11 mouse cellular contexts compared by ENCODE assay signal in the genomic region with DNA sequence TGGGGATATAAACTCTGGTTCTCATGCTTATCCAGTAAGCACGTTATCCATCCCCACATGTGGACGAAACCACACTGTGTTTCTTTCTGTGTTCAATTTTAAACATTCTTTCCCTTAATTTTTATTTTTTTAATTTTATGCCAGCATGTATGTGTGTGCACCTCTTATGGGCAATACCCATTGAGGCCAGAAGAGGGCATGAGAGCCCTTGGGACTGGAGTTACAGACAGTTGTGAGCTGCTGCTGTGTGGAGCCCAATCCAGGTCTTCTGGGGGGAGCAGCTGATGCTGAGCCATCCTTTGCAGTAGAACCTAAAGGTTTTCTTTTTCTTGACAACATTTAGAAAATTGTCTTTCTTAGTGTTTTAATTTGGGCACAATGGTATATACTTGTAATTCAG. TPM values are rescaled to one million over a fixed set of nuclear protein-coding genes. Genes with fewer than 3 reads are reported as not detected.
DNase-seq lines count a peak whose midpoint lies in the region; ATAC-seq and TF ChIP-seq lines count a peak whose summit lies in the region.
"Had no signal": no experiment of that assay in that cellular context is flagged by ENCODE, and none has a peak within 500 bp of the region (broad histone marks: within the 10 kb centered on the region; RNA-seq: fewer than 3 reads in every experiment).

No protein-coding gene starts in this region.

- H3K9me3 ChIP-seq in heart, embryonic 12.5 days (replicated peaks): no peaks in the 10 kb centered on the region
- no peaks in the 10 kb centered on the region for H3K9me3 ChIP-seq in ES-E14 (ENCODE audit: control insufficient read depth, insufficient read depth, low read depth, low read length)
- H3K9me3 ChIP-seq: heart, embryonic 13.5 days; limb, embryonic 12.5 days; neural tube, embryonic 12.5 days had no signal

- peak; percentile 39 to 46 for DNase-seq in heart, postnatal 10 days
- DNase-seq in 3T3-L1 (ENCODE audit: low read depth, low spot score) (peak; percentile 75), ES-E14 (ENCODE audit: low read depth, low spot score) (no peak)
- peak; percentile 49 for DNase-seq in kidney, postnatal 14 days
- no peak for DNase-seq in gastrocnemius, postnatal 36 days
- DNase-seq in urinary bladder, postnatal 4 days (ENCODE audit: low spot score in 2 of 2): no peak

- intact Hi-C loops in heart, postnatal 10 days (cut with DNase I): loop anchor here (5.0 kb wide), 2 partner anchors 73 to 512 kb away; no protein-coding TSS in a partner anchor
- intact Hi-C loops in gastrocnemius, postnatal 36 days (cut with DNase I): loop anchor here (5.0 kb wide), 3 partner anchors 247 to 567 kb away; no protein-coding TSS in a partner anchor

- 0 out of 2 replicates have a peak, but pooled peaks cover 2% of the 10 kb centered on the region for H3K27me3 ChIP-seq in heart, embryonic 12.5 days (replicated peaks)
- H3K27me3 ChIP-seq: heart, embryonic 13.5 days; limb, embryonic 12.5 days; neural tube, embryonic 12.5 days had no signal

- in situ Hi-C loops in ES-E14 (cut with MboI; ENCODE audit: low sequenced_read_pairs in 2 of 2, unreplicated experiment in 2 of 2): loop anchor here in 1 of 2 experiments (5.0 kb wide), 1 partner anchor 567 kb away; no protein-coding TSS in a partner anchor

- H3K9ac ChIP-seq in heart, embryonic 12.5 days: no peak overlapping the region
- H3K9ac ChIP-seq in ES-E14 (ENCODE audit: insufficient read depth, low read depth, low read length, poor library complexity, severe bottlenecking): no peak overlapping the region
- H3K9ac ChIP-seq: heart, embryonic 13.5 days; limb, embryonic 12.5 days; neural tube, embryonic 12.5 days had no signal

- WGBS in heart, embryonic 12.5 days: 75% methylated on average over 2 of the region's 2 CpGs

- H3K4me1 ChIP-seq in heart, embryonic 12.5 days (replicated peaks): peaks cover 7% of the 10 kb centered on the region
- no peaks in the 10 kb centered on the region for H3K4me1 ChIP-seq in ES-E14 (ENCODE audit: control insufficient read depth in 2 of 2, insufficient read depth in 2 of 2, low read length in 2 of 2, poor library complexity in 1 of 2)
- H3K4me1 ChIP-seq: limb, embryonic 12.5 days; neural tube, embryonic 12.5 days had no signal

- H3K4me3 ChIP-seq in heart, embryonic 12.5 days: no peak overlapping the region
- no peak overlapping the region for H3K4me3 ChIP-seq in ES-E14 (ENCODE audit: insufficient read depth in 1 of 2, low read depth in 1 of 2, low read length in 2 of 2, poor library complexity in 1 of 2, severe bottlenecking in 1 of 2)
- H3K4me3 ChIP-seq: heart, embryonic 13.5 days; limb, embryonic 12.5 days; neural tube, embryonic 12.5 days had no signal

- H3K4me2 ChIP-seq in heart, embryonic 12.5 days: no peak overlapping the region
- H3K4me2 ChIP-seq: heart, embryonic 13.5 days; limb, embryonic 12.5 days; neural tube, embryonic 12.5 days had no signal

- no peak for ATAC-seq in heart, embryonic 12.5 days (ENCODE audit: insufficient number of reproducible peaks, low FRiP score)
- no peak for ATAC-seq in frontal cortex, adult (ENCODE audit: low TSS enrichment)

- peaks cover 57% of the 10 kb centered on the region for H3K36me3 ChIP-seq in heart, embryonic 12.5 days
- H3K36me3 ChIP-seq in ES-E14 (ENCODE audit: control insufficient read depth, insufficient read depth, low read length, poor library complexity, severe bottlenecking): no peaks in the 10 kb centered on the region

- no peak overlapping the region for H3K27ac ChIP-seq in heart, embryonic 12.5 days (ENCODE audit: poor library complexity, severe bottlenecking)
- H3K27ac ChIP-seq in ES-E14 (ENCODE audit: insufficient read depth, low read depth, low read length, poor library complexity, severe bottlenecking): no peak overlapping the region
- H3K27ac ChIP-seq: heart, embryonic 13.5 days; limb, embryonic 12.5 days; neural tube, embryonic 12.5 days had no signal

TF ChIP-seq in ES-E14, 5 proteins besides CTCF, POLR2A, EP300 and RAD21:
- peak; percentile 63 for TF ChIP-seq ZC3H11A (IDR thresholded peaks at IDR 0.05; ENCODE audit: borderline replicate concordance, low read depth, low read length)
- TF ChIP-seq HCFC1 (IDR thresholded peaks at IDR 0.05; ENCODE audit: borderline replicate concordance, insufficient read depth, low read length): no peak
- 0 out of 2 replicates have a peak, but pooled peaks have one; percentile 20 for TF ChIP-seq ZNF384 (IDR thresholded peaks at IDR 0.05; ENCODE audit: low read depth, low read length)
- TF ChIP-seq CHD2 (IDR thresholded peaks at IDR 0.05; ENCODE audit: low read depth, low read length): no peak
- no peak for TF ChIP-seq MAFK (IDR thresholded peaks at IDR 0.05; ENCODE audit: insufficient read depth, low read depth, low read length)

RNA-seq across cellular contexts. Expression of gene Mrc2, which starts 52.8 kb away (rescaled TPM):
- total RNA-seq in heart, postnatal 10 days (2021): 10 to 100 TPM; 35.1 to 35.9 TPM
- 16.0 and 16.3 TPM in 2 replicates for polyA plus RNA-seq in heart, embryonic 12.5 days (2016; fragmentation: Nextera tagmentation; extraction: Ambion mirVana)
- total RNA-seq in ES-E14 (2012; rRNA removed): 15.9 and 16.5 TPM in 2 replicates
- 10 to 100 TPM; 12.9 to 16.0 TPM for total RNA-seq in gastrocnemius, postnatal 36 days (2021)

Comparison
In these comparisons a context has a peak if more than half of its experiments do, and no peak if none do; other contexts are left out.
1. DNase-seq: peak in heart, postnatal 10 days (2 of 2), 3T3-L1 (single experiment) and kidney, postnatal 14 days (single experiment); none in ES-E14 (single experiment), gastrocnemius, postnatal 36 days (0 of 2) and urinary bladder, postnatal 4 days (0 of 2).